Mouse (Mus musculus) kidney, postnatal 25 days (tissue): Measurements from ENCODE around the gene Aoc3.
"Not testable (repeated sequence)": the region's sequence is repeated elsewhere in the genome, so short reads cannot be mapped to it uniquely, and the experiment has no call there.

Source experiments
- DNase-seq, 2 experiments: peaks; one replicate each; pipeline ENCODE4 v3.0.0; 2021; ENCODE audit warnings: mixed read lengths in 2 of 2

Aoc3 gene

DNA sequence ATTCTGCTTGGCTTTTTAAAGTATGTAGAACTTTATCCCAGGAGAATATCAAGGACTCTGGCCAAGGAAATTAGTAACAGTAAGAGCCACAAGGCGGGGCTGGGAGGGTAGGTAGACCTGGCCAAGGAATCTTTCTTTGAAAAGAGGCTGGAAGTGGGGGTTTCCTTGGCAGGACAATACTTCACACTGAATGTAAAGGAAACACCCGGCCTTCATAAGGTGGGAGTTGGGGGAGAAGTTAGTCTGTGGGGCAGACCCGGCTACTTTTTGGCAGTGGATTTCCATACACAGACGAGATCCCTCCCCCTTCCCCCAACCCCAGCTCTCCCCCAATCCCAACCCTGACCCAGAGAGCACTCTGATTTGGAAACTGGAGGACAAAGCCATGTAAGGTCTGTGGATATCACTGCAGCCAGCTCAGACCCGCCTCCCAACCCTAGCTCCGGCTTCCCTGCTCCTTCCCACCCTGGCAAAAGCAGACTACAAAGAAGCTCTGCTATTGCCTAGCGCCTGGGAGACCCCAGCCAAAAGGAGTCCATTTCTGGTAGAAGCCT is at the start of gene Aoc3:
Gene Aoc3, plus strand, starts transcription at position 235 of the 554 bp plus-strand sequence.
- no peak for DNase-seq

GRCm38 (mm10) chr11:101280837-101281236 is 49.6 kb upstream of the Aoc3 start:
- DNase-seq = no peak

DNA sequence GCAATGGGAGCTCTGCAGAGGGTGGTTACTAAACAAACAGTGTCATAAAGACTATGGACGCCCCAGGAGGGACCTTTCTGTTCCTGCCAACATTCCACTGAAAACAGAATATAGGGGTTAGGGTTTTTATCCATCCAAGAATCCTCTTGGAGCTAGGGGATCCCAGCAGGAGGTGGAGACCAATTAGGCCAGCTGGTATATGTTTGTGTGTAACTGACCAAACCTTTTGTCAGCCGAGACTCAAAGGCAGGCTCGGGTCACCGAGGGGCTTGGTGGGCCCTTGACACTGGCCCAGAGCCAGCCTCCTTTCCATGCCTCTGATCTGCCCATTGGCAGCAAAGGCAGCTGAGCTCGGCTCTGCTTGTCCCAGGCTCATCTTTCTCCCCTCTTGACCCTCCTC is 47.5 kb upstream of the Aoc3 start:
- no peak for DNase-seq

- DNase-seq = peak in 1 of 2 experiments; percentile 70
Measured at GRCm38 (mm10) chr11:101283805-101284204, 46.6 kb upstream of the Aoc3 start.

GRCm38 (mm10) chr11:101287306-101287705 is 43.1 kb upstream of the Aoc3 start:
- DNase-seq = peak in 1 of 2 experiments; percentile 65

- no peak for DNase-seq
Measured at GRCm38 (mm10) chr11:101291231-101291630, 39.2 kb upstream of the Aoc3 start.

DNA sequence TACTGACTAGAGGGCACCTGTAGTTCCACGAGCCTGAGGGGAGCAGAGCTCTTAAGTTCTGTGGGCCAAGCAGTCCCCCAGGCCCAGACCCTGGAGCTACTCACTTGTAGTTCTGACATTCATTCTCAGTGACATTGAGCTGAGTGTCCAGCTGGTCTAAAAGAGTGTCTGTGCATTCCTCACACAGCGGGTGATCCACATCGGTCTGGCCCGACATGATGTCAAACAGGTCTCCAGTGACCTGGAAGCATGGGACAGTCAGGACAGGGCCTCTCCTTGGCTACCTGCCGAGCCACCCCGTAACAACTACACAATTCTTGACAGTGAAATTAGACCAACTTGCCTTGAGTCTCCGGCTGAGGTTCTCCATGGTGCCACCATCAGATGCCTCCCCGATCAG is 35.2 kb upstream of the Aoc3 start:
- DNase-seq = no peak

GRCm38 (mm10) chr11:101300881-101301280 is 29.5 kb upstream of the Aoc3 start:
- DNase-seq = no peak

DNA sequence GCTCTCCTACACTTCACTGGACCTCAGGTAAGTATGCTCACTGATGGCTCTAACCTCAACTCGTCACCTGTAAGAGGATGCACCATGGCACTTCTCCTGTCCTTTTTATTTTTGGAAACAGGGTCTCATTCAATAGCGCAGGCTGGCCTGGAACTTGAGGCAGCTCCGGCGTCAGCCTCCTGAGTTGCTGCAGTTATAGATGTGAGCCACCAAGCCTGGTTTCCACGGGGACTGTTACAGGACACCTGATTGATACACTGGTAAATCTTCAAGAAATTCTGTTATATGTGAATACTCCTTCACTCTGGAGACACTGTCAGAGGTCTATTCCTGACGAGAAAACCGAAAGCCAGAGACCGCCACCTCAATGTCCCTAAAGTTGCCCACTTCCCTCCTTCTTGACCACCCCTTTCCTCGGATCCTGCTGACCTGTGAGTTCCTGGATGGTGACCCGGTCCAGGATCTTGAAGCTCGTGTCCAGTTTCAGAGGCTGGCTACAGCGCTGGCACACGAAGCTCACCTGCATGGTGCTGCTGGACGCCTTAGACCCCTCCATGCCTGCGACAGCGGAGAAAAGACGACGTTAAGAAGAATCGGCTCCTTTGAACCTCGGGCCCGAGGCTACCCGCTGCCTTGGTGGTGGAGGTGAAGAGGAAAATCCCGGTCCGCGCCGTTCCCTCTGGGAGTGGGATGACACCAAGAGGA is 29.0 kb upstream of the Aoc3 start:
- DNase-seq = no peak

GRCm38 (mm10) chr11:101302004-101302798 is 28.2 kb upstream of the Aoc3 start, which contains the start of gene Becn1:
Gene Becn1, minus strand, starts transcription at chr11:101302286.
- peak; percentile 98 to 100 for DNase-seq

DNA sequence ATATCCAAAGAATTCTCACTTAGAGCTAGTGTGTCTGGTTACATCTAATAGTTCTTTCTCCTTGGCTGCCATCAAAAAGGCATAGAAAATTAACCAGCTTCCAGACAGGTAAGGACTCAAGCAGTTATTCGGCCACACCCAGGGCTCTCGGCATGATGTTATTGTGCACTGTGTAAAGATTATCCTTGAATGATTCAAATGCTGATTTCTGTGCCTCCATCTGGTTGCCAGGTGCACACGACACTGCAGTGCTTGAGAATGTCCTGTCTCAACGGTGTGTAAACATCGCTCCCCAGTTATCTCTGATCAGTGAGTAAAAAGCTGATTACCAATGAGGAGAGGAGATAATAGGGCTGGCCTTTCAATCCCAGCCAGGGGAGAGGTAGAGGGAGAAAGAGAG is 22.7 kb upstream of the Aoc3 start:
- no peak for DNase-seq

- DNase-seq = no peak
Measured at GRCm38 (mm10) chr11:101311083-101311482, 19.3 kb upstream of the Aoc3 start.

GRCm38 (mm10) chr11:101312150-101312549 is 18.3 kb upstream of the Aoc3 start:
- no peak for DNase-seq

- no peak for DNase-seq
Measured at GRCm38 (mm10) chr11:101314567-101314966, 15.8 kb upstream of the Aoc3 start.

- DNase-seq = no peak
Measured at GRCm38 (mm10) chr11:101315082-101315650, 15.2 kb upstream of the Aoc3 start.

- peak; percentile 94 to 96 for DNase-seq
Measured at GRCm38 (mm10) chr11:101315665-101316500, 14.5 kb upstream of the Aoc3 start, which contains the start of gene Psme3. Gene Psme3, plus strand, starts transcription at chr11:101316213.

GRCm38 (mm10) chr11:101316501-101316917 is 13.9 kb upstream of the Aoc3 start:
- DNase-seq = peak in 1 of 2 experiments; percentile 61

GRCm38 (mm10) chr11:101323609-101324008 is 6.8 kb upstream of the Aoc3 start:
- DNase-seq = peak; percentile 84 to 90

- DNase-seq = no peak
Measured at GRCm38 (mm10) chr11:101324763-101325162, 5.6 kb upstream of the Aoc3 start, which contains the start of gene Aoc2. Gene Aoc2, plus strand, starts transcription at chr11:101325063.

- DNase-seq = not testable (repeated sequence)
Measured at GRCm38 (mm10) chr11:101325201-101325600, 5.2 kb upstream of the Aoc3 start.

GRCm38 (mm10) chr11:101326147-101326546 is 4.3 kb upstream of the Aoc3 start:
- no peak for DNase-seq

DNA sequence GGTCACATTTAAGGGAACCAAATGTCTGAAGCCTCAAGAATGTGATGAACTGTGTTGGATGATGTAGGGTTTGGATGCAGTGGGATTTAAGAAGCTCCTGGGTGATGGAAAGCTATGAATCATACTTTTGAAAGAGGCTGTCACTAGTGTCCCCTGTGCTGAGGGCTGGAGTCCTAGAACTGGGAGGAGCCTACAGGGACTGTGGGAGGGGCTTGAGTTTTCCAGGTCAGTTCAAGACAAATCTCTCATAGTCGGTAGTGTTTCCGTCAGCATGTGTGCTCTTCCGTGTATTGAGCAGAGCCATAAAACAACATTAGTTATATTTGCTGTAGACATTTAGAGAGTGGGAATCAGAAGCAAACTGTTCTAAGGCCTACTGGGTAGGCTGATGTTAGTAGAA is 3.1 kb upstream of the Aoc3 start:
- DNase-seq = no peak
